Mouse (Mus musculus) liver, adult 2 months (tissue): ENCODE data around the gene Gpx5.

Experiments
- CTCF ChIP-seq: fragments of 200-500 bp; IDR thresholded peaks from 2 replicates; pipeline ENCODE4 v1.5.1; 2011; ENCODE audit warnings: low read depth, low read length, control low read depth
- POLR2A ChIP-seq: fragments of 200-500 bp; IDR thresholded peaks from 2 replicates; pipeline ENCODE4 v1.6.1; 2011; ENCODE audit warnings: low read length, control low read depth; ENCODE audit not compliant: insufficient read depth; ENCODE audit errors: extremely low read depth

GRCm38 (mm10) chr13:21279559-21279958, 13.0 kb downstream of the Gpx5 start:
- TF ChIP-seq CTCF (no peak), POLR2A (no peak)
